ENCODE assay signal across 11 mouse cellular contexts in the genomic region with DNA sequence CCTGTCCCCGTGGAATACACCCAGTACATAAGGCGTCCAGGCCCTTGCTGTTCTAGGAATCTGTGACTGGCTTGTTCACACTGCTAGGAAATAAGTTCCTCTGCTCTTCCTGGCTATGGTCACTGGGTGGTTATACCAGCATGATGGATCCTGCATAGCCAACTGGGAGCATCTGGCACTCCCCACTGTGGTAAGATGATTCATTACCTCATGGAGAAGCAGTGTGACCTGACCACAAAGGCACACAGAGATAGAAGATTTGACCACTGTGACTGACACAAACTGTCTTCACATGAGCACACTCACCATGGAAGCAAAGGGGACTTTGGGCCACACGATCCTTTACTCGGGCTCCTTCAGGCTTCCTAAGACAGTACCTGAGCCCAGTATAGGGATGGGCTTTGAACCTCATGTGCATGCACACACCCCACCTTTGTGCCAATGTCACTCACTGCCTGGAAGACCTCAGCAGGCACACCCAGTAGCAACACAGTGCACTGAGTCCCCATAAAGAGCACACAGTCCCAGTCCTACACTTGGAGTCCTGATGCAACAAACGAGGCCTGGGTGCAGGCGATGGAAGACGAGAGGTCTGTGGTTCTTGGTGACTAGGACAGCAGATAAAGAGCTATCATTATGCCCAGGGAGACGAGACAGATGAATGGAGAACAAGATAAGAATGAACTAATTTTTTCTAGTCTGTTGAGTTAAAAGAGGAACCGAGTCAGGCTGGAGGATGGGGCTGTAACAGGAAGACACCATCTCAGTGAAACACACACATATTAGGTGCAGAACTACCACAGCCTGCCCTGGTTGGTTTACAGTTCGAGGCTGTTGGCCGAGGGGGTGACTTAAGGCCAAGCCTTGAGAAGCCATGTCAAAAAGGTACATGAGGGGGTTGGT. TPM values are rescaled to one million over a fixed set of nuclear protein-coding genes. Genes with fewer than 3 reads are reported as not detected.
DNase-seq lines count a peak whose midpoint lies in the region; ATAC-seq lines count a peak whose summit lies in the region.
"Had no signal": no experiment of that assay in that cellular context is flagged by ENCODE, and none has a peak within 500 bp of the region (broad histone marks: within the 10 kb centered on the region; RNA-seq: fewer than 3 reads in every experiment).

No protein-coding gene starts in this region.

- no peaks in the 10 kb centered on the region for H3K9me3 ChIP-seq in midbrain, embryonic 15.5 days
- H3K9me3 ChIP-seq in embryonic facial prominence, embryonic 10.5 days, result no peaks in the 10 kb centered on the region
- H3K9me3 ChIP-seq: forebrain, embryonic 10.5 days; midbrain, embryonic 12.5 days had no signal

- H3K36me3 ChIP-seq in macrophage (ENCODE audit: inconsistent target), result no peaks in the 10 kb centered on the region
- H3K36me3 ChIP-seq in midbrain, embryonic 15.5 days (replicated peaks), result peaks cover 42% of the 10 kb centered on the region
- peaks cover 72% of the 10 kb centered on the region for H3K36me3 ChIP-seq in embryonic facial prominence, embryonic 10.5 days (replicated peaks)

- no peak overlapping the region for H3K4me2 ChIP-seq in midbrain, embryonic 15.5 days
- H3K4me2 ChIP-seq: midbrain, embryonic 12.5 days had no signal

- peak overlapping the region; percentile 98 for H3K27ac ChIP-seq in macrophage
- H3K27ac ChIP-seq in midbrain, embryonic 15.5 days, result no peak overlapping the region
- H3K27ac ChIP-seq in embryonic facial prominence, embryonic 10.5 days (replicated peaks), result no peak overlapping the region
- H3K27ac ChIP-seq: forebrain, embryonic 10.5 days; midbrain, embryonic 12.5 days had no signal

- peak; percentile 65 for ATAC-seq in common myeloid progenitor, adult 5-6 weeks (replicated peaks; ENCODE audit: low read depth, poor library complexity, severe bottlenecking)
- no peak for ATAC-seq in midbrain, embryonic 15.5 days (replicated peaks)

- H3K4me1 ChIP-seq in midbrain, embryonic 15.5 days, result no peaks in the 10 kb centered on the region
- no peaks in the 10 kb centered on the region for H3K4me1 ChIP-seq in embryonic facial prominence, embryonic 10.5 days
- H3K4me1 ChIP-seq: forebrain, embryonic 10.5 days; midbrain, embryonic 12.5 days had no signal

- no peak overlapping the region for H3K9ac ChIP-seq in midbrain, embryonic 15.5 days
- H3K9ac ChIP-seq: midbrain, embryonic 12.5 days had no signal

- H3K4me3 ChIP-seq in macrophage (ENCODE audit: inconsistent target), result no peak overlapping the region
- H3K4me3 ChIP-seq in midbrain, embryonic 15.5 days, result no peak overlapping the region
- no peak overlapping the region for H3K4me3 ChIP-seq in embryonic facial prominence, embryonic 10.5 days
- H3K4me3 ChIP-seq: forebrain, embryonic 10.5 days; midbrain, embryonic 12.5 days had no signal

- no peaks in the 10 kb centered on the region for H3K27me3 ChIP-seq in midbrain, embryonic 15.5 days (replicated peaks)
- H3K27me3 ChIP-seq in embryonic facial prominence, embryonic 10.5 days (replicated peaks; ENCODE audit: low read depth, poor library complexity, severe bottlenecking), result no peaks in the 10 kb centered on the region
- H3K27me3 ChIP-seq: midbrain, embryonic 12.5 days had no signal

- peak; percentile 5 for DNase-seq in thymus, postnatal 0 days (ENCODE audit: low spot score)
- no peak for DNase-seq in thymus, postnatal 10 days (ENCODE audit: low spot score in 2 of 2)
- DNase-seq in embryonic facial prominence, embryonic 10.5 days (ENCODE audit: low spot score), result no peak
- no peak for DNase-seq in kidney, postnatal 36 days
- DNase-seq in heart, postnatal 25 days (ENCODE audit: low spot score), result no peak
- DNase-seq: cerebellum, adult 9-10 months had no signal

- no peaks in the 10 kb centered on the region for H3K79me2 ChIP-seq in macrophage (ENCODE audit: inconsistent target)

- intact Hi-C loops in heart, postnatal 25 days (cut with DNase I), result no loop called here

- WGBS in macrophage (ENCODE audit: missing documents), result 16% methylated on average over 11 of the region's 11 CpGs
- WGBS in midbrain, embryonic 15.5 days, result 89% methylated on average over 11 of the region's 11 CpGs
- 88% methylated on average over 11 of the region's 11 CpGs for WGBS in embryonic facial prominence, embryonic 10.5 days

RNA-seq across cellular contexts. Expression of gene Bid, which starts 39.9 kb away (rescaled TPM):
- polyA plus RNA-seq in thymus, postnatal 0 days (2015; fragmentation: Nextera tagmentation; extraction: Ambion mirVana), result 72.6 and 78.5 TPM in 2 replicates
- total RNA-seq in common myeloid progenitor, adult 5-6 weeks (2017), result 28.1 and 29.7 TPM in 2 replicates
- total RNA-seq in macrophage (2018; cell fraction: chromatin; rRNA removed), result 10 to 100 TPM; 21.4 to 95.1 (median 52.9) TPM
- 10 to 100 TPM; 25.4 to 71.0 (median 45.4) TPM for total RNA-seq in macrophage (2018; cell fraction: cytosol; rRNA removed)
- total RNA-seq in macrophage (2018; cell fraction: nucleus; rRNA removed), result 10 to 100 TPM; 23.3 to 93.1 (median 48.3) TPM
- 28.7 to 54.6 TPM (median 46.3 TPM) in 3 replicates for polyA plus RNA-seq in macrophage (2018)
- 46.9 and 48.4 TPM in 2 replicates for polyA plus RNA-seq in midbrain, embryonic 15.5 days (2015; fragmentation: Nextera tagmentation; extraction: Ambion mirVana)
- 16.8 and 19.4 TPM in 2 replicates for polyA plus RNA-seq in embryonic facial prominence, embryonic 10.5 days (2016; fragmentation: Nextera tagmentation; extraction: Ambion mirVana)
- total RNA-seq in heart, postnatal 25 days (2021), result 1 to 10 TPM in 1 of 2 experiments, under 1 TPM in 1; 0.89 to 1.2 TPM
